Mouse (Mus musculus) frontal cortex, postnatal 25 days (tissue): ENCODE results near the gene Acsm5.
"Not testable (repeated sequence)": the region's sequence is repeated elsewhere in the genome, so short reads cannot be mapped to it uniquely, and the experiment has no call there.

Experiments
- DNase-seq, 2 experiments: peaks; one replicate each; pipeline ENCODE4 v3.0.0; 2022; ENCODE audit warnings: low spot score in 2 of 2

Gene Acsm5

GRCm38 (mm10) chr7:119545572-119545971 lies 26.3 kb downstream of the Acsm5 start:
- DNase-seq = no peak

DNA sequence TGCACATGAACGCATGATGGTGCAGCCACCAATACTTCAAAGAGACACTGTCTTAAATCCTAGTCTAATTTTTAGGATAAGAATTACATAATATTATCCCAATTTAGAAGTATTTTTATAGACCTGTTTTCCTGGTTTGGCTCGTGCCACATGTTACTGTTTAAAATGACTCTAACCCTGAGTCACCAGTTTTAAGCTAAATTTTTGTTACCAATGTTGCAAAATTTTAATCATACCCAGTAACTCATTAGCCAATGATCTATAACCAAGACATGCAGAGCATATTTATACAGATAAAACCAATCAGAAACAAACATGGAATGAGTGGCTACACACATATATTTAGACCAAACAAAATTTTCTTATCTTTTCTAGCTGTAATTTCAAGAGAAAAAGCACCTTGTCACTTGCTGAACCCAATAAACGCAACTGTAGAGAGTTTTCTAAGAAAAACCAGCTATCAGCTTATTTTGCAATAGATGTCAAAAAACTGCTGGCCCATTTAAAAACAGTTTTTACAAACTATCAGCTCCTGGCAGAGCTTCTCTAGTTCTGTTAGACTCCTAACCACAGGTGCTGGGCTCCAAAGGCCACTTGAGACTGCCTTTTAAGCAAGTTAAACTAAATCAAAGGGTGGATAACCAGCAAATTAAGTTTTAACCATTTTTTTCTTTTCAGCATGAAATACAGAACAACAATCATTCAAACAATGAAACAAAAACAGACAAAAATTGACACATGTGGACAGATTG lies 31.4 kb downstream of the Acsm5 start:
- DNase-seq = no peak

GRCm38 (mm10) chr7:119554040-119554439 lies 34.8 kb downstream of the Acsm5 start, which contains the start of gene Acsm2:
TSS of gene Acsm2 (plus strand) at chr7:119554340.
- no peak for DNase-seq

- no peak for DNase-seq
Observed at GRCm38 (mm10) chr7:119559789-119560451, 40.7 kb downstream of the Acsm5 start.

DNA sequence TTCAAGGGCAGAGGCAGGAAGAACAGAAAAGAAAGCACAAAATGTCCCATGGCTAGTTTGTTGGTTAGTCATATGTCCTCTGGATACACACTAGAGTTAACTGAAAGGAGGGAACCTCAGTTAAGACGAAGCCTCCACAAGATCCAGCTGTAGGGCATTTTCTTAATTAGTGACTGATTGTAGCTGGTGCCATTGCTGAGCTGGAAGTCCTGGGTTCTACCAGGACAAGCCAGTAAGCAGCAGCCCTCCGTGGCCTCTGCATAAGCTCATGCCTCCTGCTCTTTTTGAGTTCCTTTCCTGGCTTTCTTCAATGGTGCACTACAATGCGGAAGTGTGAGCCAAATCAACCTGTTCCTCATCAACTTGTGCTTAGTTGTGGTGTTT lies 41.2 kb downstream of the Acsm5 start:
- DNase-seq = no peak

DNA sequence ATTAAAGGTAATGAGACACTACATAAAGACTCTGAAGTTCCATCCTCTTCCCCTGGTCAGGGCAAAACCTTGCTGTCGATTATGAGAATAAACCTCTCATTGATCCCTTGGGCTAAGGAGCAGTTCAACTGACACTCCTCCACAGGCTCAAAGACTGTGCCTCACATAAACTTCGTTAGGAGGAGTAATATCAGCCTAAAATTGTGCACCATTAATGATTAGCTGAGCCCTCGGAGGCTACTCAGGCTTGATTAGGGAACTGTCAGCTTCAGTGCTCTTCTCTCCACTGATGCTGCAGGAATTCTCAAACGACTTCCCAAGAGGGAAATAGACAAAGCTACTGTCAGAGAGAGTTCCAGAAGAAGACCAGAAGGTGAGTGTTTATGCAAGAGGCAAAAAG lies 42.2 kb downstream of the Acsm5 start:
- no peak for DNase-seq

DNA sequence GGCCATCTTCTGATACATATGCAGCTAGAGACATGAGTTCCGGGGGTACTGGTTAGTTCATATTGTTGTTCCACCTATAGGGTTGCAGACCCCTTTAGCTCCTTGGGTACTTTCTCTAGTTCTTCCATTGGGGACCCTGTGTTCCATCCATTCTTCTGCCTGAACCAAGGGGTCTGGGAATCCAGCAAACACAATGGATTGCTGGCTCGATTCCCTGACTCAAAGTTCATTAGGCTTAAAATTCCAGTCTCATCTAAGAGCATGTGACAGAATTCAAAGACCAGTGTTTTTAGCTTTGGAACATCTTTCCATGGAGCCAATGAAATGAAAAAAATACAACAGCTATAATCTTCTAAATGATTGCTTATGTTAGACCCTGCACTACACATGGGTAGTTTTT lies 43.2 kb downstream of the Acsm5 start:
- DNase-seq = not testable (repeated sequence)

GRCm38 (mm10) chr7:119594530-119595107 lies 75.4 kb downstream of the Acsm5 start:
- DNase-seq = no peak
